Mouse (Mus musculus) kidney, postnatal 0 days (tissue): ENCODE measurements around the gene Ccnd3. TPM values are rescaled to one million over a fixed set of nuclear protein-coding genes. Genes with fewer than 3 reads are reported as not detected.

Experiments
- ATAC-seq: fragments of 200-750 bp; cut with Nextera tagmentation; replicated peaks from 2 replicates; pipeline ENCODE4 v1.8.0; 2017; ENCODE audit warnings: low read depth, moderate number of reproducible peaks, moderate TSS enrichment, moderate library complexity; ENCODE audit not compliant: low FRiP score
- DNase-seq: peaks from one replicate; pipeline ENCODE4 v3.0.0-alpha.2; 2016; ENCODE audit warnings: low spot score
- H3K27ac ChIP-seq: fragments of 300-500 bp; sonication (generic); 2 replicates; pipeline ENCODE4 v1.5.1; 2014; ENCODE audit warnings: mild to moderate bottlenecking
- H3K27me3 ChIP-seq: fragments of 300-500 bp; sonication (generic); 2 replicates; pipeline ENCODE4 v1.6.1; 2014; ENCODE audit warnings: low read length, mixed read lengths; ENCODE audit not compliant: insufficient read depth
- H3K36me3 ChIP-seq: fragments of 300-500 bp; sonication (generic); 2 replicates; pipeline ENCODE4 v1.6.1; 2014; ENCODE audit warnings: low read length, mixed read lengths; ENCODE audit not compliant: insufficient read depth
- H3K4me1 ChIP-seq: fragments of 300-500 bp; sonication (generic); replicated peaks from 2 replicates; pipeline ENCODE4 v1.6.1; 2014; ENCODE audit warnings: antibody characterized with exemption, low read length, mixed read lengths; ENCODE audit not compliant: insufficient read depth
- H3K4me2 ChIP-seq: fragments of 300-500 bp; sonication (generic); 2 replicates; pipeline ENCODE4 v1.6.1; 2014; ENCODE audit warnings: mild to moderate bottlenecking, low read length, moderate library complexity, mixed read lengths
- H3K4me3 ChIP-seq: fragments of 300-500 bp; sonication (generic); replicated peaks from 2 replicates; pipeline ENCODE4 v1.5.1; 2014; ENCODE audit warnings: low read depth, low read length
- H3K9ac ChIP-seq: fragments of 300-500 bp; sonication (generic); 2 replicates; pipeline ENCODE4 v1.6.1; 2014; ENCODE audit warnings: low read depth, low read length
- H3K9me3 ChIP-seq: fragments of 300-500 bp; sonication (generic); replicated peaks from 2 replicates; pipeline ENCODE4 v1.6.1; 2016; ENCODE audit warnings: low read length, inconsistent platforms, mixed read lengths
- CTCF ChIP-seq: IDR thresholded peaks from 2 replicates; pipeline ENCODE4 v1.5.1; 2016; ENCODE audit warnings: antibody characterized with exemption, low read depth, mild to moderate bottlenecking, moderate library complexity
- WGBS: fragments of 180-500 bp; shearing (Covaris S2); extraction: QIAGEN DNeasy Blood & Tissue Kit; methylation state at CpG from one replicate; pipeline ENCODE4 v1.1.7; 2014; 5-methylcytosine and 5-hydroxymethylcytosine counted together
- polyA plus RNA-seq: library from polyadenylated mRNA; unstranded; fragments of >200 nt; fragmentation: Nextera tagmentation; extraction: Ambion mirVana; gene quantifications from 2 replicates; pipeline ENCODE4 v1.2.1, GENCODE M21; 2015

The Ccnd3 gene
- polyA plus RNA-seq, 1 experiment from 2014 or later = 202 TPM

GRCm38 (mm10) chr17:47529595-47529994 is 24.7 kb downstream of the Ccnd3 start:
- Histone ChIP-seq H3K36me3 (no peaks in the 10 kb centered on the region), H3K27ac (no peak overlapping the region), H3K9ac (no peak overlapping the region), H3K27me3 (no peaks in the 10 kb centered on the region), H3K4me2 (no peak overlapping the region), H3K4me1 (peaks cover 16% of the 10 kb centered on the region; the same call in 1 of the 2 replicates), H3K9me3 (no peaks in the 10 kb centered on the region), H3K4me3 (no peak overlapping the region)
- 88% methylated on average over 11 of the region's 11 CpGs for WGBS
- TF ChIP-seq CTCF = no peak
- DNase-seq (no peak), ATAC-seq (no peak)

- no peak for DNase-seq
- no peak for TF ChIP-seq CTCF
- Histone ChIP-seq H3K4me1 (peaks cover 16% of the 10 kb centered on the region; the same call in 1 of the 2 replicates), H3K27ac (no peak overlapping the region), H3K4me2 (no peak overlapping the region), H3K9ac (no peak overlapping the region), H3K36me3 (no peaks in the 10 kb centered on the region), H3K4me3 (no peak overlapping the region), H3K27me3 (no peaks in the 10 kb centered on the region), H3K9me3 (no peaks in the 10 kb centered on the region)
- WGBS = 73% methylated on average over 10 of the region's 10 CpGs
- no peak for ATAC-seq
These were observed 26.6 kb downstream of the Ccnd3 start for GRCm38 (mm10) chr17:47531387-47531818.

DNA sequence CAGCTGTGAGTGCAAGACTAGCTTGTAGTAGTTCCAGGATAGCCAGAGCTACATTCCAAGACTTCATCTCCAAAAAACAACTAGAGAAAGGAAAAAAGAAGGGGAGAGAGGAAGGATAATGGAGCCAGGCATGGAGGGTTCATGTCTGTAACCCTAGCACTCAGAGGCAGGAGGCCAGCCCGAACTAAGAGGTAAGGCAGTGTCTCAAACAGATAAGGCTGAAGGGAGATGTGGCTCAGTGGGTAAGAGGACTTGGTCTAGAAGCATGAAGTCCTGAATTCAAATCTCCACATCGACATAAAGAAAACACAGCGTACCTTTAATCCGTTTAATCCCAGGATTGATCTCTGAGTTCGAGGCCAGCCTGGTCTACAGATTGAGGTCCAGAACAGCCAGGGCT is 27.5 kb downstream of the Ccnd3 start:
- no peak for TF ChIP-seq CTCF
- H3K36me3 ChIP-seq = no peaks in the 10 kb centered on the region
- no peak overlapping the region for H3K9ac ChIP-seq
- no peak overlapping the region for H3K27ac ChIP-seq
- H3K27me3 ChIP-seq = no peaks in the 10 kb centered on the region
- H3K4me2 ChIP-seq = no peak overlapping the region
- WGBS = 94% methylated on average over 5 of the region's 5 CpGs
- no peak overlapping the region for H3K4me3 ChIP-seq
- no peaks in the 10 kb centered on the region for H3K9me3 ChIP-seq
- ATAC-seq = no peak
- no peak for DNase-seq
- peaks cover 9% of the 10 kb centered on the region; the same call in 1 of the 2 replicates for H3K4me1 ChIP-seq

GRCm38 (mm10) chr17:47533691-47534090 is 28.8 kb downstream of the Ccnd3 start:
- Histone ChIP-seq H3K4me3 (no peak overlapping the region), H3K27me3 (no peaks in the 10 kb centered on the region), H3K4me2 (no peak overlapping the region), H3K27ac (no peak overlapping the region), H3K4me1 (no peaks in the 10 kb centered on the region), H3K9ac (no peak overlapping the region), H3K9me3 (no peaks in the 10 kb centered on the region), H3K36me3 (no peaks in the 10 kb centered on the region)
- DNase-seq = no peak
- 93% methylated on average over 13 of the region's 13 CpGs for WGBS
- ATAC-seq = no peak
- TF ChIP-seq CTCF = no peak

- Histone ChIP-seq H3K27me3 (no peaks in the 10 kb centered on the region), H3K9ac (no peak overlapping the region), H3K27ac (no peak overlapping the region), H3K9me3 (no peaks in the 10 kb centered on the region), H3K4me2 (no peak overlapping the region), H3K4me3 (no peak overlapping the region), H3K4me1 (no peaks in the 10 kb centered on the region), H3K36me3 (no peaks in the 10 kb centered on the region)
- 74% methylated on average over 9 of the region's 9 CpGs for WGBS
- no peak for TF ChIP-seq CTCF
- ATAC-seq (no peak), DNase-seq (no peak)
These were observed 31.0 kb downstream of the Ccnd3 start for GRCm38 (mm10) chr17:47535812-47536236.

DNA sequence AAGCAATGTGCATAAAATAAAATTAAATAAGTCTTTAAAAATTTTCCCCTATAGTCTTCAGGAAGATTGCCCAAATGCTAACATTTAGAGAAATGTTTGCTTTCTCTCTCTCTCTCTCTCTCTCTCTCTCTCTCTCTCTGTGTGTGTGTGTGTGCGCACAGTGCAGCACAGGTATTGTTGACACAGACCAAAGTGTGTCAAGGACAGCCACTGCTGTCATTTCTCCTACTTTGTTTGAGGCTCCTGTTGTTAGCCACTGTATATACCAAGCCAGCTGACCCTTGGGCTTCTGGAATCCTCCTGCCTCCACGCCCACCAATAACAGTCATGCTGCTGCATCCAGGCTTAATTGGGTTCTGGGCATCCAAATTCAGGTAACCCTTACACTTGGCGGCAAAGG is 33.2 kb downstream of the Ccnd3 start:
- no peak for TF ChIP-seq CTCF
- Histone ChIP-seq H3K9me3 (no peaks in the 10 kb centered on the region), H3K27ac (no peak overlapping the region), H3K4me1 (no peaks in the 10 kb centered on the region), H3K4me2 (no peak overlapping the region), H3K27me3 (no peaks in the 10 kb centered on the region), H3K4me3 (no peak overlapping the region), H3K36me3 (no peaks in the 10 kb centered on the region), H3K9ac (no peak overlapping the region)
- WGBS = 84% methylated on average over 3 of the region's 3 CpGs
- DNase-seq = no peak
- no peak for ATAC-seq

DNA sequence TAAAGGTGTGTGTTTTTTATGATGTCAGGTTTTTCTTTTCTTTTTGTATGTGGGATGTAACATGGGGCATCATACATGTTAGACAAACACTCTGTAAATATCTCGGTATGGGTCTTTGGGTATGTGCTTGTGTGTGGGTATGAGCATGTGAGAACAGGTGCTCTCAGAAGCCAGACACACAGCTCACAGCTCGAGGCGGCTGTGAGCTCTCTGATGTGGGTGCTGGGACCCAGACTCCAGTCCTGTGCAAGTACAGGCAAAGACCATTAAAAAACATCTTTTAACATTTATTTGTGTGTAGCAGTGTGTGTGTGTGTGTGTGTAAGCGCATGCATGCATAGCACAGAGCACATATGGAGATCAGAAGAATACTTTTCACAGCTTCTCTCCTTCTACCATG is 34.3 kb downstream of the Ccnd3 start:
- H3K4me1 ChIP-seq = no peaks in the 10 kb centered on the region
- H3K9me3 ChIP-seq = no peaks in the 10 kb centered on the region
- no peaks in the 10 kb centered on the region for H3K27me3 ChIP-seq
- no peak for TF ChIP-seq CTCF
- DNase-seq (no peak), ATAC-seq (no peak)
- H3K27ac ChIP-seq = no peak overlapping the region
- WGBS = 92% methylated on average over 4 of the region's 4 CpGs
- H3K9ac ChIP-seq = no peak overlapping the region
- no peak overlapping the region for H3K4me2 ChIP-seq
- no peaks in the 10 kb centered on the region for H3K36me3 ChIP-seq
- H3K4me3 ChIP-seq = no peak overlapping the region
